Mouse (Mus musculus): Measurements from ENCODE around the gene Gm11361. TPM values are rescaled to one million over a fixed set of nuclear protein-coding genes. Genes with fewer than 3 reads are reported as not detected.

Gm11361 gene
- polyA plus RNA-seq (2014; fragmentation: Illumina TruSeq; extraction: RNeasy Lipid Tissue Mini Kit (QIAGEN cat#74804); ENCODE audit: low read depth, low replicate concordance): not detected

DNA sequence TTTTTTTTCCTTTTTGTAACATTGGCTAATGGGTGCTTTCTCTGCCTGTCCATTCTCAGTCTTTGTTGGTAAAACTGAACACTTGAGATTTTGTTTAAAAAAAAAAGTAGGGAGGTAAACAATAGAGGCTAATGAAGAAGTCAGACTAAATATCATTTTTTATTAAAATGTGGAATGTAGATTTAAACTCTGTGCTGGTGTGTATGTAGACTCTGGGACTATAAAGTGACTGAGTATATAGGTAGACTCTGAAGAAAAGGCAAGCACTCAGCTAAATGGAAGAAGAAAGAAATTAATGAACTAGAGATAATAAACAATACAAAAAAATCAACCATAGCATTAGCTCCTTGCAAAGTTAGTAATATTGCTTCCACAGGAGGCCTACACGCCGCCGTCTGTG, at the start of gene Gm11361:
Gm11361 (plus strand) TSS at position 301 of the 400 bp plus-strand sequence.

Other genes starting within 250 kb of the Gm11361 start
- not detected for gene Prl4a1, start 241.3 kb upstream of the Gm11361 start, polyA plus RNA-seq (2014; fragmentation: Illumina TruSeq; extraction: RNeasy Lipid Tissue Mini Kit (QIAGEN cat#74804); ENCODE audit: low read depth, low replicate concordance)
- gene Prl5a1, start 115.0 kb upstream of the Gm11361 start, polyA plus RNA-seq (2014; fragmentation: Illumina TruSeq; extraction: RNeasy Lipid Tissue Mini Kit (QIAGEN cat#74804); ENCODE audit: low read depth, low replicate concordance): not detected

All from testis, adult 10 weeks (tissue).